Mouse (Mus musculus): ENCODE data around the gene Tph2. TPM values are rescaled to one million over a fixed set of nuclear protein-coding genes. Genes with fewer than 3 reads are reported as not detected.

Tph2 gene
- polyA plus RNA-seq (2014; fragmentation: Nextera tagmentation; extraction: Ambion mirVana): not detected in 2 replicates

- Histone ChIP-seq H3K9me3 (ENCODE audit: control insufficient read depth, low read length) (no peaks in the 10 kb centered on the region), H3K9ac (ENCODE audit: low read depth, low read length) (no peak within 1 kb of the TSS), H3K4me1 (replicated peaks; ENCODE audit: control insufficient read depth, insufficient read depth, low read length) (no peaks in the 10 kb centered on the region), H3K4me2 (no peak within 1 kb of the TSS), H3K27me3 (replicated peaks; ENCODE audit: control insufficient read depth, insufficient read depth, low read length) (no peaks in the 10 kb centered on the region), H3K4me3 (ENCODE audit: low read depth, low read length) (no peak within 1 kb of the TSS), H3K27ac (ENCODE audit: low read depth, low read length) (no peak within 1 kb of the TSS), H3K36me3 (ENCODE audit: control insufficient read depth, insufficient read depth, low read length) (no peaks in the 10 kb centered on the region)
- ATAC-seq (replicated peaks; ENCODE audit: low FRiP score) (peak; percentile 71), DNase-seq (ENCODE audit: low spot score) (peak; percentile 70)
- 6% methylated on average over 9 of the region's 9 CpGs for WGBS
These were observed at the start of gene Tph2 for GRCm38 (mm10) chr10:115184697-115185096. Gene Tph2, minus strand, starts transcription at chr10:115185022.

- whole genome bisulfite sequencing: 85% methylated on average over 3 of the region's 3 CpGs
- Histone ChIP-seq H3K36me3 (ENCODE audit: control insufficient read depth, insufficient read depth, low read length) (peaks cover 4% of the 10 kb centered on the region; the same call in 1 of the 2 replicates), H3K4me3 (ENCODE audit: low read depth, low read length) (no peak overlapping the region)
These were observed 49.0 kb upstream of the Tph2 start for GRCm38 (mm10) chr10:115233798-115234197.

GRCm38 (mm10) chr10:115232513-115232912 lies 47.7 kb upstream of the Tph2 start:
- WGBS: 94% methylated on average over 3 of the region's 3 CpGs
- Histone ChIP-seq H3K27ac (ENCODE audit: low read depth, low read length) (no peak overlapping the region), H3K9me3 (ENCODE audit: control insufficient read depth, low read length) (no peaks in the 10 kb centered on the region), H3K9ac (ENCODE audit: low read depth, low read length) (no peak overlapping the region), H3K4me3 (ENCODE audit: low read depth, low read length) (no peak overlapping the region), H3K36me3 (ENCODE audit: control insufficient read depth, insufficient read depth, low read length) (peaks cover 3% of the 10 kb centered on the region; the same call in 1 of the 2 replicates), H3K4me1 (replicated peaks; ENCODE audit: control insufficient read depth, insufficient read depth, low read length) (peaks cover 3% of the 10 kb centered on the region; the same call in 1 of the 2 replicates), H3K4me2 (no peak overlapping the region), H3K27me3 (replicated peaks; ENCODE audit: control insufficient read depth, insufficient read depth, low read length) (no peaks in the 10 kb centered on the region)
- no peak for DNase-seq (ENCODE audit: low spot score)
- no peak for ATAC-seq (replicated peaks; ENCODE audit: low FRiP score)

More at GRCm38 (mm10) chr10:115233798-115234197, 49.0 kb upstream of the Tph2 start:
- Histone ChIP-seq H3K27me3 (replicated peaks; ENCODE audit: control insufficient read depth, insufficient read depth, low read length) (no peaks in the 10 kb centered on the region), H3K27ac (ENCODE audit: low read depth, low read length) (no peak overlapping the region), H3K9ac (ENCODE audit: low read depth, low read length) (no peak overlapping the region), H3K4me1 (replicated peaks; ENCODE audit: control insufficient read depth, insufficient read depth, low read length) (peaks cover 3% of the 10 kb centered on the region; the same call in 1 of the 2 replicates), H3K4me2 (no peak overlapping the region), H3K9me3 (ENCODE audit: control insufficient read depth, low read length) (no peaks in the 10 kb centered on the region)
- DNase-seq (ENCODE audit: low spot score): no peak
- no peak for ATAC-seq (replicated peaks; ENCODE audit: low FRiP score)

- Histone ChIP-seq H3K9me3 (ENCODE audit: control insufficient read depth, low read length) (no peaks in the 10 kb centered on the region), H3K9ac (ENCODE audit: low read depth, low read length) (no peak overlapping the region), H3K36me3 (ENCODE audit: control insufficient read depth, insufficient read depth, low read length) (peaks cover 3% of the 10 kb centered on the region; the same call in 1 of the 2 replicates), H3K27me3 (replicated peaks; ENCODE audit: control insufficient read depth, insufficient read depth, low read length) (no peaks in the 10 kb centered on the region), H3K27ac (ENCODE audit: low read depth, low read length) (no peak overlapping the region), H3K4me2 (no peak overlapping the region), H3K4me3 (ENCODE audit: low read depth, low read length) (no peak overlapping the region), H3K4me1 (replicated peaks; ENCODE audit: control insufficient read depth, insufficient read depth, low read length) (no peaks in the 10 kb centered on the region)
- ATAC-seq (replicated peaks; ENCODE audit: low FRiP score) (no peak), DNase-seq (ENCODE audit: low spot score) (no peak)
- WGBS: 88% methylated on average over 9 of the region's 9 CpGs
These were observed 44.2 kb upstream of the Tph2 start for GRCm38 (mm10) chr10:115229023-115229422.

- H3K36me3 ChIP-seq (ENCODE audit: control insufficient read depth, insufficient read depth, low read length): no peaks in the 10 kb centered on the region; the same call in 1 of the 2 replicates
- H3K4me1 ChIP-seq (replicated peaks; ENCODE audit: control insufficient read depth, insufficient read depth, low read length): no peaks in the 10 kb centered on the region
- DNase-seq (ENCODE audit: low spot score) (no peak), ATAC-seq (replicated peaks; ENCODE audit: low FRiP score) (no peak)
- no peak overlapping the region for H3K4me2 ChIP-seq
- WGBS: 86% methylated on average over 7 of the region's 7 CpGs
- H3K27me3 ChIP-seq (replicated peaks; ENCODE audit: control insufficient read depth, insufficient read depth, low read length): no peaks in the 10 kb centered on the region
- H3K4me3 ChIP-seq (ENCODE audit: low read depth, low read length): no peak overlapping the region
- no peaks in the 10 kb centered on the region for H3K9me3 ChIP-seq (ENCODE audit: control insufficient read depth, low read length)
- no peak overlapping the region for H3K9ac ChIP-seq (ENCODE audit: low read depth, low read length)
- H3K27ac ChIP-seq (ENCODE audit: low read depth, low read length): no peak overlapping the region
These were observed 41.8 kb upstream of the Tph2 start for GRCm38 (mm10) chr10:115226586-115226985.

GRCm38 (mm10) chr10:115223845-115224244 lies 39.0 kb upstream of the Tph2 start:
- H3K27ac ChIP-seq (ENCODE audit: low read depth, low read length): no peak overlapping the region
- peaks cover 1% of the 10 kb centered on the region for H3K36me3 ChIP-seq (ENCODE audit: control insufficient read depth, insufficient read depth, low read length)
- WGBS: 82% methylated on average over 3 of the region's 3 CpGs
- H3K9me3 ChIP-seq (ENCODE audit: control insufficient read depth, low read length): no peaks in the 10 kb centered on the region
- H3K4me1 ChIP-seq (replicated peaks; ENCODE audit: control insufficient read depth, insufficient read depth, low read length): no peaks in the 10 kb centered on the region
- H3K9ac ChIP-seq (ENCODE audit: low read depth, low read length): no peak overlapping the region
- H3K4me2 ChIP-seq: no peak overlapping the region
- no peak overlapping the region for H3K4me3 ChIP-seq (ENCODE audit: low read depth, low read length)
- no peak for DNase-seq (ENCODE audit: low spot score)
- no peak for ATAC-seq (replicated peaks; ENCODE audit: low FRiP score)
- no peaks in the 10 kb centered on the region for H3K27me3 ChIP-seq (replicated peaks; ENCODE audit: control insufficient read depth, insufficient read depth, low read length)

- ATAC-seq (replicated peaks; ENCODE audit: low FRiP score) (no peak), DNase-seq (ENCODE audit: low spot score) (no peak)
- Histone ChIP-seq H3K27me3 (replicated peaks; ENCODE audit: control insufficient read depth, insufficient read depth, low read length) (no peaks in the 10 kb centered on the region), H3K27ac (ENCODE audit: low read depth, low read length) (no peak overlapping the region), H3K36me3 (ENCODE audit: control insufficient read depth, insufficient read depth, low read length) (peaks cover 23% of the 10 kb centered on the region; the same call in 1 of the 2 replicates), H3K9ac (ENCODE audit: low read depth, low read length) (no peak overlapping the region), H3K4me3 (ENCODE audit: low read depth, low read length) (no peak overlapping the region), H3K4me2 (no peak overlapping the region), H3K9me3 (ENCODE audit: control insufficient read depth, low read length) (no peaks in the 10 kb centered on the region), H3K4me1 (replicated peaks; ENCODE audit: control insufficient read depth, insufficient read depth, low read length) (no peaks in the 10 kb centered on the region)
- 94% methylated on average over 11 of the region's 11 CpGs for WGBS
These were observed 28.2 kb upstream of the Tph2 start for GRCm38 (mm10) chr10:115212916-115213580.

- DNase-seq (ENCODE audit: low spot score) (no peak), ATAC-seq (replicated peaks; ENCODE audit: low FRiP score) (no peak)
- Histone ChIP-seq H3K4me1 (replicated peaks; ENCODE audit: control insufficient read depth, insufficient read depth, low read length) (no peaks in the 10 kb centered on the region), H3K4me2 (no peak overlapping the region), H3K4me3 (ENCODE audit: low read depth, low read length) (no peak overlapping the region), H3K27me3 (replicated peaks; ENCODE audit: control insufficient read depth, insufficient read depth, low read length) (no peaks in the 10 kb centered on the region), H3K9me3 (ENCODE audit: control insufficient read depth, low read length) (no peaks in the 10 kb centered on the region), H3K9ac (ENCODE audit: low read depth, low read length) (no peak overlapping the region), H3K27ac (ENCODE audit: low read depth, low read length) (no peak overlapping the region), H3K36me3 (ENCODE audit: control insufficient read depth, insufficient read depth, low read length) (peaks cover 8% of the 10 kb centered on the region; the same call in 1 of the 2 replicates)
- WGBS: 79% methylated on average over 3 of the region's 3 CpGs
These were observed 21.0 kb upstream of the Tph2 start for GRCm38 (mm10) chr10:115205825-115206224.

GRCm38 (mm10) chr10:115205284-115205683 lies 20.5 kb upstream of the Tph2 start:
- Histone ChIP-seq H3K4me3 (ENCODE audit: low read depth, low read length) (no peak overlapping the region), H3K4me2 (no peak overlapping the region), H3K4me1 (replicated peaks; ENCODE audit: control insufficient read depth, insufficient read depth, low read length) (no peaks in the 10 kb centered on the region), H3K9me3 (ENCODE audit: control insufficient read depth, low read length) (no peaks in the 10 kb centered on the region), H3K36me3 (ENCODE audit: control insufficient read depth, insufficient read depth, low read length) (peaks cover 8% of the 10 kb centered on the region; the same call in 1 of the 2 replicates), H3K9ac (ENCODE audit: low read depth, low read length) (no peak overlapping the region), H3K27me3 (replicated peaks; ENCODE audit: control insufficient read depth, insufficient read depth, low read length) (no peaks in the 10 kb centered on the region), H3K27ac (ENCODE audit: low read depth, low read length) (no peak overlapping the region)
- DNase-seq (ENCODE audit: low spot score) (no peak), ATAC-seq (replicated peaks; ENCODE audit: low FRiP score) (0 out of 2 replicates have a peak, but pooled peaks have one; percentile 15)
- 33% methylated on average over 1 of the region's 1 CpGs for WGBS
